Mouse (Mus musculus): Measurements from ENCODE around the gene Slc35e2. TPM values are rescaled to one million over a fixed set of nuclear protein-coding genes. Genes with fewer than 3 reads are reported as not detected.
A peak's percentile ranks its signal among the peaks of the same experiment; 100 is the strongest.

The Slc35e2 gene
- polyA plus RNA-seq, 1 experiment from 2014 or later: 8.5 TPM

DNA sequence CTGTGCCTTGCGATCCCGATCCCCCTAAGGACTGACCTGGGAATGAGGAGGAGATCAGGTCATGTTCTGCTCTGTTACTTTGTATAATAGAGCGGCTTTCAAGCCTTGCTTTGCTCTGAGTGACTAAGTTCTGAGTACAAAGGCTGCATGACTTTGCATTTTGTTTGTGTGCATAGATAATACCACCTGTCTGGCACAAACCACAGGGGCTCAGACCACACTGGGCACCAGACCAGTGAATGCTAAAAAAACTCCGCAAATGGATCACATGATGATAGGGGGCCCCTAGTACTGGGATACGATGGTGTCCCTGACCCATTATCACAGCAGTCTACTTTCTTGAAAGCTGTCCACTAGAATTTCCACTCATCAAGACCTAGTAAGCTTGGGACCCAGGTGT lies 4.6 kb upstream of the Slc35e2 start:
- H3K27me3 ChIP-seq (ENCODE audit: control insufficient read depth, insufficient read depth, low read length): no peaks in the 10 kb centered on the region
- H3K27ac ChIP-seq (replicated peaks in 1 of 2; ENCODE audit: control insufficient read depth in 1 of 2, insufficient read depth in 1 of 2, low read depth in 2 of 2, low read length in 2 of 2): no peak overlapping the region
- H3K4me3 ChIP-seq (ENCODE audit: control insufficient read depth in 1 of 2, insufficient read depth in 1 of 2, low read depth in 1 of 2, low read length in 2 of 2): no peak overlapping the region
- no peak overlapping the region for H3K4me2 ChIP-seq (ENCODE audit: low read length)
- WGBS: 69% methylated on average over 5 of the region's 5 CpGs
- peaks cover 2 to 3% of the 10 kb centered on the region in 2 experiments; a peak in 1 of 4 replicates for H3K4me1 ChIP-seq (ENCODE audit: control insufficient read depth in 2 of 2, insufficient read depth in 2 of 2, low read length in 2 of 2)
- H3K9ac ChIP-seq (ENCODE audit: low read length): no peak overlapping the region
- no peak for ATAC-seq (ENCODE audit: insufficient number of reproducible peaks, insufficient read depth, low FRiP score, low read depth)
- no peaks in the 10 kb centered on the region for H3K36me3 ChIP-seq (ENCODE audit: control insufficient read depth, insufficient read depth, low read length)
- no peaks in the 10 kb centered on the region for H3K9me3 ChIP-seq (ENCODE audit: control insufficient read depth, low read length)

DNA sequence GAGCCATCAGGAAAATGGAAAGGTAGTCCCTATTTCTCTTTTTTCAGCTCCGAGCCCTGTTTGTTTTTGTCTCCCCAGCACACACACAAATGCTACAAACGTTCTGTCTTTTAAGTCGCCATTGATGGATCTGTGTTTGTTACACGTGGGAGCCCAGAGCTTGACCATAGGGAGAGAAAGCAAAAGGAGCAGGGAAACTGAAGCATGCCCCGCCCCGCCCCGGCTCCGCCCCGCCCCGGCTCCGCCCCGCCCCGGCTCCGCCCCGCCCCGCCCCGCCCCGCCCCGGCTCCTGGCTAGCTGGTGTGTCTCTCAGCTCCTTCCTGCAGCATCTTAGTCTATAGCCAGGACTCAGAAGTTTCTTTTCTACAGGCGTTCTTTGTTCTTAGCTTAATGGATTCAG lies 2.7 kb upstream of the Slc35e2 start:
- peaks cover 2 to 13% of the 10 kb centered on the region in 2 experiments; a peak in 3 of 4 replicates for H3K4me1 ChIP-seq (ENCODE audit: control insufficient read depth in 2 of 2, insufficient read depth in 2 of 2, low read length in 2 of 2)
- no peaks in the 10 kb centered on the region for H3K27me3 ChIP-seq (ENCODE audit: control insufficient read depth, insufficient read depth, low read length)
- no peak for ATAC-seq (ENCODE audit: insufficient number of reproducible peaks, insufficient read depth, low FRiP score, low read depth)
- H3K9me3 ChIP-seq (ENCODE audit: control insufficient read depth, low read length): no peaks in the 10 kb centered on the region
- no peak overlapping the region for H3K9ac ChIP-seq (ENCODE audit: low read length)
- 21% methylated on average over 20 of the region's 20 CpGs for WGBS
- peaks cover 8% of the 10 kb centered on the region for H3K36me3 ChIP-seq (ENCODE audit: control insufficient read depth, insufficient read depth, low read length)
- no peak overlapping the region for H3K27ac ChIP-seq (replicated peaks in 1 of 2; ENCODE audit: control insufficient read depth in 1 of 2, insufficient read depth in 1 of 2, low read depth in 2 of 2, low read length in 2 of 2)
- H3K4me3 ChIP-seq (ENCODE audit: control insufficient read depth in 1 of 2, insufficient read depth in 1 of 2, low read depth in 1 of 2, low read length in 2 of 2): no peak overlapping the region
- no peak overlapping the region for H3K4me2 ChIP-seq (ENCODE audit: low read length)

DNA sequence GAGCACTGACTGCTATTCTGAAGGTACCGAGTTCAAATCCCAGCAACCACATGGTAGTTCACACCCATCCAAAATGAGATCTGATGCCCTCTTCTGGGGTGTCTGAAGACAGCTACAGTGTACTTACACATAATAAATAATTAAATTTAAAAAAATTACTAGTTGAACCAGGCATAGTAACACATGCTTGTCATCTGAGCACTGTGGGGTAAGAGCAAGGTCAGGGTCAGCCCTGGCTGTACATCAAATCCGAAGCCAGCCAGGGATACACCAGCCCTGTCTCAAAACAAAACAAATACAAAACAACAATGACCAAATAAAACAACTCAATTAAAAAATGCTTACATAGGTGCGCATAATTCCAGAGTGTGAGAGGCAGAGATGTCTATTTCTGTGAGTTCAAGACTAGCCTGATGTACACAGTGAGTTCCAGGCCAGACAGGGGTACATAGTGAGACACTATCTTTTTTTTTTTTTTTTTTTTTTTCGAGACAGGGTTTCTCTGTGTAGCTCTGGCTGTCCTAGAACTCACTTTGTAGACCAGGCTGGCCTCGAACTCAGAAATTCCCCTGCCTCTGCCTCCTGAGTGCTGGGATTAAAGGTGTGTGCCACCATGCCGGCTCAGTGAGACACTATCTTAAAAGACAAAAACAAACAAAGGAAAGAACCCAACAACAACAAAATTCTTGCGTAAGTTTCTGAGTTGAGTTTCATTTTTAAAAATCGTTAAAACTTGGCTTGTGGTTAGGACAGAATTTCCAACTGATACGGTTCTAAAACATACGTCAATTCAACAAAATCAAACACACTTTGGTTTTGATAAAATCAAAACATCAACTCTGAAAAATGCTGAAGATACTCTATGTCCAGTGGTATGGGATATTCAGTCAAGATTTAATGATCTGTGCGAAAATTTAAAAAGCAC lies 1.1 kb upstream of the Slc35e2 start:
- Histone ChIP-seq H3K9ac (ENCODE audit: low read length) (peak overlapping the region; percentile 94), H3K4me2 (ENCODE audit: low read length) (peak overlapping the region; percentile 93)
- WGBS: 88% methylated on average over 10 of the region's 11 CpGs

GRCm38 (mm10) chr4:155601997-155602456 lies 811 bp downstream of the Slc35e2 start:
- ATAC-seq (ENCODE audit: insufficient number of reproducible peaks, insufficient read depth, low FRiP score, low read depth): no peak
- Histone ChIP-seq H3K4me1 (ENCODE audit: control insufficient read depth in 2 of 2, insufficient read depth in 2 of 2, low read length in 2 of 2) (peaks cover 0 to 11% of the 10 kb centered on the region in 2 experiments; a peak in 2 of 4 replicates), H3K9me3 (ENCODE audit: control insufficient read depth, low read length) (no peaks in the 10 kb centered on the region), H3K27me3 (ENCODE audit: control insufficient read depth, insufficient read depth, low read length) (no peaks in the 10 kb centered on the region), H3K4me3 (ENCODE audit: control insufficient read depth in 1 of 2, insufficient read depth in 1 of 2, low read depth in 1 of 2, low read length in 2 of 2) (peak overlapping the region; percentile 97), H3K4me2 (ENCODE audit: low read length) (peak overlapping the region; percentile 93), H3K9ac (ENCODE audit: low read length) (peak overlapping the region; percentile 94), H3K36me3 (ENCODE audit: control insufficient read depth, insufficient read depth, low read length) (peaks cover 28% of the 10 kb centered on the region), H3K27ac (replicated peaks in 1 of 2; ENCODE audit: control insufficient read depth in 1 of 2, insufficient read depth in 1 of 2, low read depth in 2 of 2, low read length in 2 of 2) (peak overlapping the region; percentile 28 to 98; a peak in 2 of 4 replicates)
- 1% methylated on average over 31 of the region's 31 CpGs for WGBS

More for the DNA sequence above, 1.1 kb upstream of the Slc35e2 start:
- H3K36me3 ChIP-seq (ENCODE audit: control insufficient read depth, insufficient read depth, low read length): peaks cover 16% of the 10 kb centered on the region
- no peaks in the 10 kb centered on the region for H3K27me3 ChIP-seq (ENCODE audit: control insufficient read depth, insufficient read depth, low read length)
- peak overlapping the region; percentile 96 to 98 for H3K27ac ChIP-seq (replicated peaks in 1 of 2; ENCODE audit: control insufficient read depth in 1 of 2, insufficient read depth in 1 of 2, low read depth in 2 of 2, low read length in 2 of 2)
- no peaks in the 10 kb centered on the region for H3K9me3 ChIP-seq (ENCODE audit: control insufficient read depth, low read length)
- peak overlapping the region; percentile 41 to 97; a peak in 3 of 4 replicates for H3K4me3 ChIP-seq (ENCODE audit: control insufficient read depth in 1 of 2, insufficient read depth in 1 of 2, low read depth in 1 of 2, low read length in 2 of 2)
- H3K4me1 ChIP-seq (ENCODE audit: control insufficient read depth in 2 of 2, insufficient read depth in 2 of 2, low read length in 2 of 2): peaks cover 2 to 13% of the 10 kb centered on the region in 2 experiments; a peak in 3 of 4 replicates
- no peak for ATAC-seq (ENCODE audit: insufficient number of reproducible peaks, insufficient read depth, low FRiP score, low read depth)

DNA sequence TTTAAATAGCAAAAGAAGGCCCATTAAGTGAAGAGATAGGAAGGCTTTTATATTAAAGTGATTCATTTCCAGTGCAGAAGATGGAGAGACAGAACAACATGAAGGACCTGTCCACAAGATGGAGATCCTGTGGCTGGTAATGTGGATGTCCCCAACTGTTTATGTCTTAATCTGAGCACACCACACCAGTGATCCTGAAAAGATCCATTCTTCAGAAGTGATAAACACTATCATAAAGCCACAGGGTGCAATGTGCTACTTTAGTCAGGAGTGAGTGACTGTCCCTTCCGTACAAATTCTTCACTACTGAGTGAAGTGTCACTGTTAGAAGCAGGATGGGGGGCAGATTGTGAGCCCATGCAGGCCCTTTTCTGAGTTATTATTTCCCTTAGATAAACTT lies 1.5 kb downstream of the Slc35e2 start:
- Histone ChIP-seq H3K9ac (ENCODE audit: low read length) (peak overlapping the region; percentile 94; the same call in 1 of the 2 replicates), H3K27ac (replicated peaks in 1 of 2; ENCODE audit: control insufficient read depth in 1 of 2, insufficient read depth in 1 of 2, low read depth in 2 of 2, low read length in 2 of 2) (no peak overlapping the region), H3K9me3 (ENCODE audit: control insufficient read depth, low read length) (no peaks in the 10 kb centered on the region), H3K4me2 (ENCODE audit: low read length) (peak overlapping the region; percentile 93), H3K36me3 (ENCODE audit: control insufficient read depth, insufficient read depth, low read length) (peaks cover 28% of the 10 kb centered on the region), H3K4me3 (ENCODE audit: control insufficient read depth in 1 of 2, insufficient read depth in 1 of 2, low read depth in 1 of 2, low read length in 2 of 2) (peak overlapping the region in 1 of 2 experiments; percentile 97; a peak in 2 of 4 replicates), H3K4me1 (ENCODE audit: control insufficient read depth in 2 of 2, insufficient read depth in 2 of 2, low read length in 2 of 2) (peaks cover 0 to 11% of the 10 kb centered on the region in 2 experiments; a peak in 2 of 4 replicates), H3K27me3 (ENCODE audit: control insufficient read depth, insufficient read depth, low read length) (no peaks in the 10 kb centered on the region)
- WGBS: 77% methylated on average over 1 of the region's 1 CpGs
- ATAC-seq (ENCODE audit: insufficient number of reproducible peaks, insufficient read depth, low FRiP score, low read depth): no peak

- peaks cover 0 to 11% of the 10 kb centered on the region in 2 experiments; a peak in 2 of 4 replicates for H3K4me1 ChIP-seq (ENCODE audit: control insufficient read depth in 2 of 2, insufficient read depth in 2 of 2, low read length in 2 of 2)
- H3K27ac ChIP-seq (replicated peaks in 1 of 2; ENCODE audit: control insufficient read depth in 1 of 2, insufficient read depth in 1 of 2, low read depth in 2 of 2, low read length in 2 of 2): no peak overlapping the region
- ATAC-seq (ENCODE audit: insufficient number of reproducible peaks, insufficient read depth, low FRiP score, low read depth): no peak
- 89% methylated on average over 6 of the region's 6 CpGs for WGBS
- no peaks in the 10 kb centered on the region for H3K27me3 ChIP-seq (ENCODE audit: control insufficient read depth, insufficient read depth, low read length)
- H3K4me3 ChIP-seq (ENCODE audit: control insufficient read depth in 1 of 2, insufficient read depth in 1 of 2, low read depth in 1 of 2, low read length in 2 of 2): no peak overlapping the region
- no peaks in the 10 kb centered on the region for H3K9me3 ChIP-seq (ENCODE audit: control insufficient read depth, low read length)
- no peak overlapping the region for H3K9ac ChIP-seq (ENCODE audit: low read length)
- H3K4me2 ChIP-seq (ENCODE audit: low read length): no peak overlapping the region
- H3K36me3 ChIP-seq (ENCODE audit: control insufficient read depth, insufficient read depth, low read length): peaks cover 28% of the 10 kb centered on the region
Observed at GRCm38 (mm10) chr4:155603801-155604200, 2.6 kb downstream of the Slc35e2 start.

- no peak overlapping the region for H3K9ac ChIP-seq (ENCODE audit: low read length)
- no peaks in the 10 kb centered on the region for H3K27me3 ChIP-seq (ENCODE audit: control insufficient read depth, insufficient read depth, low read length)
- WGBS: 87% methylated on average over 4 of the region's 4 CpGs
- no peak overlapping the region for H3K27ac ChIP-seq (replicated peaks in 1 of 2; ENCODE audit: control insufficient read depth in 1 of 2, insufficient read depth in 1 of 2, low read depth in 2 of 2, low read length in 2 of 2)
- peaks cover 0 to 11% of the 10 kb centered on the region in 2 experiments; a peak in 2 of 4 replicates for H3K4me1 ChIP-seq (ENCODE audit: control insufficient read depth in 2 of 2, insufficient read depth in 2 of 2, low read length in 2 of 2)
- no peak for ATAC-seq (ENCODE audit: insufficient number of reproducible peaks, insufficient read depth, low FRiP score, low read depth)
- peaks cover 37% of the 10 kb centered on the region for H3K36me3 ChIP-seq (ENCODE audit: control insufficient read depth, insufficient read depth, low read length)
- H3K4me3 ChIP-seq (ENCODE audit: control insufficient read depth in 1 of 2, insufficient read depth in 1 of 2, low read depth in 1 of 2, low read length in 2 of 2): no peak overlapping the region
- no peaks in the 10 kb centered on the region for H3K9me3 ChIP-seq (ENCODE audit: control insufficient read depth, low read length)
- no peak overlapping the region for H3K4me2 ChIP-seq (ENCODE audit: low read length)
Observed at GRCm38 (mm10) chr4:155605132-155605531, 3.9 kb downstream of the Slc35e2 start.

Measured in heart, embryonic 14.5 days (tissue).